Mouse (Mus musculus): ENCODE results near the gene Wdfy2.

- TF ChIP-seq CTCF (IDR thresholded peaks at IDR 0.05; ENCODE audit: extremely low read depth, insufficient read depth, insufficient read length, insufficient replicate concordance), result no peak
- no peak for TF ChIP-seq POLR2A (IDR thresholded peaks at IDR 0.05; ENCODE audit: low read depth, low read length)
Observed at GRCm38 (mm10) chr14:62871932-62872331, 34.5 kb downstream of the Wdfy2 start.

All from spleen, adult 2 months (tissue).